ENCODE assay signal across 8 mouse cellular contexts in genomic region chr10:99269301-99269701, GRCm38 (mm10). TPM values are rescaled to one million over a fixed set of nuclear protein-coding genes. Genes with fewer than 3 reads are reported as not detected.
DNase-seq lines count a peak whose midpoint lies in the region; ATAC-seq and TF ChIP-seq lines count a peak whose summit lies in the region.

No protein-coding gene starts in this region.

- H3K4me3 ChIP-seq in E14TG2a.4 (replicated peaks; ENCODE audit: low read length): 0 out of 2 replicates have a peak overlapping the region, but pooled peaks have one; percentile 52
- H3K4me3 ChIP-seq in forebrain, postnatal 0 days (ENCODE audit: low read depth, low read length): no peak overlapping the region
- no peak overlapping the region; the same call in 1 of the 2 replicates for H3K4me3 ChIP-seq in liver, embryonic 11.5 days (ENCODE audit: low read depth, low read length)
- H3K4me3 ChIP-seq in stomach, embryonic 16.5 days (replicated peaks; ENCODE audit: low read length): no peak overlapping the region

- peak overlapping the region; percentile 50; the same call in 1 of the 2 replicates for H3K27ac ChIP-seq in forebrain, postnatal 0 days (ENCODE audit: low read depth, low read length)
- H3K27ac ChIP-seq in liver, embryonic 11.5 days (ENCODE audit: low read depth, low read length): peak overlapping the region; percentile 49; the same call in 1 of the 2 replicates
- peak overlapping the region; percentile 19 for H3K27ac ChIP-seq in stomach, embryonic 16.5 days (ENCODE audit: low read length)

- TF ChIP-seq CTCF in E14TG2a.4 (conservative IDR thresholded peaks at IDR 0.05; ENCODE audit: low read length): no peak
- no peak for TF ChIP-seq CTCF in forebrain, postnatal 0 days (IDR thresholded peaks at IDR 0.05; ENCODE audit: low read depth)

- 12% methylated on average over 4 of the region's 4 CpGs for WGBS in forebrain, postnatal 0 days
- WGBS in liver, embryonic 11.5 days: 36% methylated on average over 4 of the region's 4 CpGs
- WGBS in stomach, embryonic 16.5 days: 47% methylated on average over 4 of the region's 4 CpGs

- peaks cover 64% of the 10 kb centered on the region for H3K4me1 ChIP-seq in E14TG2a.4 (replicated peaks; ENCODE audit: low read depth, low read length)
- H3K4me1 ChIP-seq in forebrain, postnatal 0 days (ENCODE audit: insufficient read depth): 0 out of 2 replicates have a peak, but pooled peaks cover 9% of the 10 kb centered on the region
- peaks cover 17% of the 10 kb centered on the region for H3K4me1 ChIP-seq in liver, embryonic 11.5 days (replicated peaks; ENCODE audit: control insufficient read depth, insufficient read depth, low read length)
- H3K4me1 ChIP-seq in stomach, embryonic 16.5 days (ENCODE audit: control insufficient read depth, insufficient read depth, low read length): peaks cover 25% of the 10 kb centered on the region

- H3K27me3 ChIP-seq in E14TG2a.4 (ENCODE audit: insufficient read depth, low read length): no peaks in the 10 kb centered on the region
- H3K27me3 ChIP-seq in forebrain, postnatal 0 days (ENCODE audit: insufficient read depth, low read length): no peaks in the 10 kb centered on the region
- H3K27me3 ChIP-seq in liver, embryonic 11.5 days (replicated peaks; ENCODE audit: control insufficient read depth, insufficient read depth, low read length): peaks cover 6% of the 10 kb centered on the region
- no peaks in the 10 kb centered on the region for H3K27me3 ChIP-seq in stomach, embryonic 16.5 days (ENCODE audit: control insufficient read depth, insufficient read depth, low read length)

- H3K4me2 ChIP-seq in forebrain, postnatal 0 days (ENCODE audit: low read depth): 0 out of 2 replicates have a peak overlapping the region, but pooled peaks have one; percentile 27
- peak overlapping the region; percentile 49; the same call in 1 of the 2 replicates for H3K4me2 ChIP-seq in liver, embryonic 11.5 days
- H3K4me2 ChIP-seq in stomach, embryonic 16.5 days (ENCODE audit: low read depth, low read length): no peak overlapping the region

- ATAC-seq in forebrain, postnatal 0 days: peak; percentile 47
- ATAC-seq in liver, embryonic 11.5 days (replicated peaks; ENCODE audit: low FRiP score): no peak
- no peak for ATAC-seq in stomach, embryonic 16.5 days (ENCODE audit: insufficient read depth, low FRiP score)

- peaks cover 30% of the 10 kb centered on the region for H3K36me3 ChIP-seq in E14TG2a.4 (ENCODE audit: insufficient read depth, low read length)
- no peaks in the 10 kb centered on the region; the same call in 1 of the 2 replicates for H3K36me3 ChIP-seq in forebrain, postnatal 0 days (ENCODE audit: insufficient read depth)
- no peaks in the 10 kb centered on the region; the same call in 1 of the 2 replicates for H3K36me3 ChIP-seq in liver, embryonic 11.5 days (ENCODE audit: control insufficient read depth, insufficient read depth, low read length)
- peaks cover 3% of the 10 kb centered on the region; the same call in 1 of the 2 replicates for H3K36me3 ChIP-seq in stomach, embryonic 16.5 days (ENCODE audit: control insufficient read depth, insufficient read depth, low read length)

- peak; percentile 7 for DNase-seq in adrenal gland, postnatal 25 days
- DNase-seq in adrenal gland, postnatal 4 days (ENCODE audit: low spot score in 2 of 2): no peak
- peak; percentile 42 for DNase-seq in forebrain, postnatal 0 days
- no peak for DNase-seq in liver, embryonic 11.5 days (ENCODE audit: low spot score)
- DNase-seq in cerebellum, adult 9-11 months: no peak
- DNase-seq in urinary bladder, postnatal 25 days (ENCODE audit: low spot score): no peak

- H3K9me3 ChIP-seq in E14TG2a.4 (ENCODE audit: low read length): no peaks in the 10 kb centered on the region
- no peaks in the 10 kb centered on the region for H3K9me3 ChIP-seq in forebrain, postnatal 0 days (ENCODE audit: low read length)
- no peaks in the 10 kb centered on the region for H3K9me3 ChIP-seq in liver, embryonic 11.5 days (ENCODE audit: control insufficient read depth, low read length)
- H3K9me3 ChIP-seq in stomach, embryonic 16.5 days (replicated peaks; ENCODE audit: control insufficient read depth, low read length): no peaks in the 10 kb centered on the region

- H3K9ac ChIP-seq in forebrain, postnatal 0 days: 0 out of 2 replicates have a peak overlapping the region, but pooled peaks have one; percentile 2
- H3K9ac ChIP-seq in liver, embryonic 11.5 days (ENCODE audit: low read depth, low read length): no peak overlapping the region
- peak overlapping the region; percentile 52 for H3K9ac ChIP-seq in stomach, embryonic 16.5 days (ENCODE audit: low read length)

RNA-seq across cellular contexts. Expression of gene Dusp6, which starts 6.3 kb away (rescaled TPM):
- total RNA-seq in adrenal gland, postnatal 25 days (2021): 101 and 136 TPM in 2 replicates
- total RNA-seq in adrenal gland, postnatal 4 days (2021): 100 to 1,000 TPM; 117 to 123 TPM
- total RNA-seq in forebrain, postnatal 0 days (2014; rRNA removed): 57.5 and 58.3 TPM in 2 replicates
- polyA plus RNA-seq in forebrain, postnatal 0 days (2015; fragmentation: Nextera tagmentation; extraction: Ambion mirVana): 38.7 and 43.7 TPM in 2 replicates
- polyA plus RNA-seq in liver, embryonic 11.5 days (2014; fragmentation: Nextera tagmentation; extraction: Ambion mirVana): 37.6 and 40.3 TPM in 2 replicates
- 39.7 and 40.8 TPM in 2 replicates for polyA plus RNA-seq in stomach, embryonic 16.5 days (2015; fragmentation: Nextera tagmentation; extraction: Ambion mirVana)

Comparison
In these comparisons a context has a peak if more than half of its experiments do, and no peak if none do; other contexts are left out.
1. DNase-seq: peak in adrenal gland, postnatal 25 days (single experiment) and forebrain, postnatal 0 days (single experiment); none in adrenal gland, postnatal 4 days (0 of 2), liver, embryonic 11.5 days (single experiment), cerebellum, adult 9-11 months (single experiment) and urinary bladder, postnatal 25 days (single experiment).
2. Peak in every context shown above with its lines, with median percentiles within 50 percentile points of each other: H3K27ac ChIP-seq.